Mouse (Mus musculus) limb, embryonic 13.5 days (tissue): ENCODE results near the gene Dgcr2. TPM values are rescaled to one million over a fixed set of nuclear protein-coding genes. Genes with fewer than 3 reads are reported as not detected.

Source experiments
- ATAC-seq: fragments of 200-750 bp; cut with Nextera tagmentation; 2 replicates; pipeline ENCODE4 v1.8.0; 2017; ENCODE audit warnings: low read depth, moderate number of reproducible peaks, moderate TSS enrichment; ENCODE audit not compliant: low FRiP score
- H3K27ac ChIP-seq: fragments of 300-500 bp; sonication (generic); 2 replicates; pipeline ENCODE4 v1.5.1; 2015; ENCODE audit warnings: inconsistent platforms, mild to moderate bottlenecking, moderate library complexity
- H3K27me3 ChIP-seq: fragments of 300-500 bp; sonication (generic); 2 replicates; pipeline ENCODE4 v1.6.1; 2015; ENCODE audit warnings: mild to moderate bottlenecking, inconsistent platforms
- H3K36me3 ChIP-seq: fragments of 300-500 bp; sonication (generic); 2 replicates; pipeline ENCODE4 v1.6.1; 2015; ENCODE audit warnings: inconsistent platforms, mild to moderate bottlenecking, moderate library complexity
- H3K4me1 ChIP-seq: fragments of 300-500 bp; sonication (generic); 2 replicates; pipeline ENCODE4 v1.6.1; 2015; ENCODE audit warnings: inconsistent platforms
- H3K4me2 ChIP-seq: fragments of 300-500 bp; sonication (generic); replicated peaks from 2 replicates; pipeline ENCODE4 v1.6.1; 2015; ENCODE audit warnings: inconsistent platforms, mild to moderate bottlenecking, moderate library complexity
- H3K4me3 ChIP-seq: fragments of 300-500 bp; sonication (generic); 2 replicates; pipeline ENCODE4 v1.5.1; 2015; ENCODE audit warnings: moderate library complexity, mild to moderate bottlenecking, inconsistent platforms
- H3K9ac ChIP-seq: fragments of 300-500 bp; sonication (generic); 2 replicates; pipeline ENCODE4 v1.6.1; 2015; ENCODE audit warnings: mild to moderate bottlenecking, inconsistent platforms
- H3K9me3 ChIP-seq: fragments of 300-500 bp; sonication (generic); 2 replicates; pipeline ENCODE4 v1.6.1; 2016; ENCODE audit warnings: inconsistent platforms
- WGBS: fragments of 180-500 bp; shearing (Covaris S2); methylation state at CpG from one replicate; pipeline ENCODE4 v1.1.7; 2015; 5-methylcytosine and 5-hydroxymethylcytosine counted together
- polyA plus RNA-seq: library from polyadenylated mRNA; unstranded; fragments of >200 nt; fragmentation: Nextera tagmentation; extraction: Ambion mirVana; gene quantifications from 2 replicates; pipeline ENCODE4 v1.2.1, GENCODE M21; 2015

Dgcr2 gene
- polyA plus RNA-seq, 1 experiment from 2014 or later, result 105 TPM

DNA sequence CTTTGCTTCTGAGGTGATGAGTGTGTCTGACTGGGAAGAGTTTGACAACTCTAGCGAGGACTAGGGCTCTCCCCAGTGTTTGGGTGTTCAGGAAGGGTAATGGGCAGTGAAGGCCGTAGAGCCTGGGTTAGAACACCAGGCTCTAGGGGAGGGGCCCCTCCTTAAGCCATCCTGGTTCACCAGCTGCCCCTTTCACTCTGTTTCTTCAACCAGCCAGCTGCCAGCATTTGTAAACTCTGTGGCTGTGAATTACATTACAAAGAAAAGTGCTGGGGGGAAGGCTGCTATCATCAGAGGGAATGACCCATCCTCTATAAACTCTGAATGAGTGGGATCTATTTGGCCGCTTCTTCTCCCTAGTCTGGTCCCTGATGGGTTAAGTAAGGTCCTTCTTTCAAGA, 105.6 kb downstream of the Dgcr2 start:
- ATAC-seq, result no peak
- Histone ChIP-seq H3K9ac (no peak overlapping the region; the same call in 1 of the 2 replicates), H3K9me3 (no peaks in the 10 kb centered on the region), H3K27ac (no peak overlapping the region), H3K4me2 (no peak overlapping the region), H3K4me3 (no peak overlapping the region), H3K36me3 (peaks cover 65% of the 10 kb centered on the region), H3K4me1 (peaks cover 19% of the 10 kb centered on the region), H3K27me3 (no peaks in the 10 kb centered on the region)
- 46% methylated on average over 3 of the region's 3 CpGs for WGBS

Other genes with a start within 250 kb of the Dgcr2 start
- 48.1 and 49.8 TPM in 2 replicates for gene Med15, start 165.7 kb downstream of the Dgcr2 start, polyA plus RNA-seq
- gene Klhl22, start 138.9 kb downstream of the Dgcr2 start, polyA plus RNA-seq, result 92.9 and 106 TPM in 2 replicates
- 28.8 and 29.4 TPM in 2 replicates for gene Scarf2, start 101.3 kb downstream of the Dgcr2 start, polyA plus RNA-seq
- 0.09 and 0.36 TPM in 2 replicates for gene B830017H08Rik, start 65.4 kb downstream of the Dgcr2 start, polyA plus RNA-seq
- gene Car15, start 60.2 kb downstream of the Dgcr2 start, polyA plus RNA-seq, result 2.7 and 3.0 TPM in 2 replicates
- gene Gm20518, start 6.9 kb downstream of the Dgcr2 start, polyA plus RNA-seq, result 0.32 and 0.53 TPM in 2 replicates
- 0.04 TPM in 1 of 2 replicates, not detected in the other for gene Tssk1, start 4.3 kb downstream of the Dgcr2 start, polyA plus RNA-seq
- 0.17 TPM in 1 of 2 replicates, not detected in the other for gene Tssk2, start 75 bp upstream of the Dgcr2 start, polyA plus RNA-seq
- gene Ess2, start 12.8 kb upstream of the Dgcr2 start, polyA plus RNA-seq, result 49.8 and 50.7 TPM in 2 replicates
- gene Gsc2, start 16.5 kb upstream of the Dgcr2 start, polyA plus RNA-seq, result 0.13 TPM in 1 of 2 replicates, not detected in the other
- 84.0 and 85.0 TPM in 2 replicates for gene Slc25a1, start 29.7 kb upstream of the Dgcr2 start, polyA plus RNA-seq
- 0.37 TPM in 1 of 2 replicates, not detected in the other for gene Vpreb2, start 81.9 kb upstream of the Dgcr2 start, polyA plus RNA-seq
- gene Dgcr6, start 154.3 kb upstream of the Dgcr2 start, polyA plus RNA-seq, result 113 and 115 TPM in 2 replicates
- 8.8 and 9.5 TPM in 2 replicates for gene Prodh, start 191.6 kb upstream of the Dgcr2 start, polyA plus RNA-seq
- gene Rtn4r, start 229.1 kb upstream of the Dgcr2 start, polyA plus RNA-seq, result 6.4 and 6.5 TPM in 2 replicates